Comparison of ENCODE assay signal across 31 mouse cellular contexts in the genomic region with DNA sequence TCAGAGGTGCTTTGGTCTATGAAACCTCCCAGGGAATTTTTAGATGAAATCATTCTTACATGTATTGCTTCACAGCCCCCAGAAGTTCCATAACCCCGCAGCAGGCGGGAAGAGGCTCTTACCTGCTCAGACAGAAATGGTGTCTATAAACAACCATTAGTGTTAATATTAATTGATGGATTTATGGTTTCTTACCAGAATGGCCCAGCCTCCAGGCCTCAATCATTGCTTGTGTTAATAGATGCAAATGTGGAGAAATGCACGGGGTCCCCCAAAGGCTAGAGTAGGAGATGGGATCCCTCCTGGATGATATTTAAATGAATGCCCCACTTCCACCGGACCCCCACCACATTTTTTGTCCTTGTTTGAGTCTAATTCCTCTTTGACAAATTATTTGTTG. TPM values are rescaled to one million over a fixed set of nuclear protein-coding genes. Genes with fewer than 3 reads are reported as not detected.
"Had no signal": no experiment of that assay in that cellular context is flagged by ENCODE, and none has a peak within 500 bp of the region (broad histone marks: within the 10 kb centered on the region; RNA-seq: fewer than 3 reads in every experiment).

No protein-coding gene starts in this region.

- H3K36me3 ChIP-seq: embryonic facial prominence, embryonic 10.5 days; embryonic facial prominence, embryonic 12.5 days; embryonic facial prominence, embryonic 13.5 days; embryonic facial prominence, embryonic 15.5 days; forebrain, embryonic 10.5 days; forebrain, embryonic 12.5 days; forebrain, embryonic 15.5 days had no signal

- ATAC-seq: forebrain, embryonic 13.5 days; forebrain, embryonic 14.5 days; forebrain, embryonic 15.5 days; forebrain, embryonic 16.5 days; forebrain, postnatal 0 days had no signal

- H3K27ac ChIP-seq: embryonic facial prominence, embryonic 10.5 days; embryonic facial prominence, embryonic 12.5 days; embryonic facial prominence, embryonic 13.5 days; embryonic facial prominence, embryonic 15.5 days; forebrain, embryonic 10.5 days; forebrain, embryonic 12.5 days; forebrain, embryonic 13.5 days; forebrain, embryonic 15.5 days; gastrocnemius, adult 2 months had no signal

- H3K9me3 ChIP-seq: embryonic facial prominence, embryonic 10.5 days; embryonic facial prominence, embryonic 12.5 days; embryonic facial prominence, embryonic 13.5 days; embryonic facial prominence, embryonic 15.5 days; forebrain, embryonic 12.5 days; forebrain, embryonic 13.5 days; forebrain, embryonic 15.5 days had no signal

- H3K4me2 ChIP-seq: embryonic facial prominence, embryonic 12.5 days; embryonic facial prominence, embryonic 13.5 days; embryonic facial prominence, embryonic 15.5 days; forebrain, embryonic 12.5 days; forebrain, embryonic 13.5 days; forebrain, embryonic 15.5 days had no signal

- DNase-seq: cerebellum, adult 18-20 months; cerebellum, adult 2 months; cerebellum, adult 8-10 months; cerebellum, adult 9-10 months; cerebellum, adult 9-11 months; cerebellum, postnatal 10 days; cerebellum, postnatal 14 days; cerebellum, postnatal 25 days; cerebellum, postnatal 36 days; forebrain, postnatal 0 days; gastrocnemius, adult 2 months; gastrocnemius, postnatal 10 days; gastrocnemius, postnatal 14 days; gastrocnemius, postnatal 25 days; gastrocnemius, postnatal 36 days; heart, adult 18-20 months had no signal

- H3K4me3 ChIP-seq: embryonic facial prominence, embryonic 10.5 days; embryonic facial prominence, embryonic 12.5 days; embryonic facial prominence, embryonic 13.5 days; embryonic facial prominence, embryonic 15.5 days; erythroblast, embryonic 14.5 days; forebrain, embryonic 10.5 days; forebrain, embryonic 12.5 days; forebrain, embryonic 13.5 days; forebrain, embryonic 15.5 days; gastrocnemius, adult 2 months had no signal

- H3K27me3 ChIP-seq: forebrain, embryonic 15.5 days had no signal

- H3K9ac ChIP-seq: embryonic facial prominence, embryonic 12.5 days; embryonic facial prominence, embryonic 13.5 days; embryonic facial prominence, embryonic 15.5 days; forebrain, embryonic 12.5 days; forebrain, embryonic 13.5 days; forebrain, embryonic 15.5 days; forebrain, postnatal 0 days had no signal

- H3K4me1 ChIP-seq: embryonic facial prominence, embryonic 12.5 days; embryonic facial prominence, embryonic 13.5 days; embryonic facial prominence, embryonic 15.5 days had no signal

RNA-seq across cellular contexts. Expression of a gene that starts 8.7 kb away (rescaled TPM):
- total RNA-seq: common myeloid progenitor, adult 5-6 weeks; gastrocnemius, adult 18-20 months; gastrocnemius, adult 2 months; gastrocnemius, adult 8-10 months; gastrocnemius, postnatal 14 days; gastrocnemius, postnatal 25 days; gastrocnemius, postnatal 36 days; granulocyte monocyte progenitor cell, adult 5-6 weeks had no signal
- polyA plus RNA-seq: erythroblast, embryonic 14.5 days had no signal
